Mouse (Mus musculus) lung, embryonic 14.5 days (tissue): Measurements from ENCODE around the gene Alpk1. TPM values are rescaled to one million over a fixed set of nuclear protein-coding genes. Genes with fewer than 3 reads are reported as not detected.
A peak's percentile ranks its signal among the peaks of the same experiment; 100 is the strongest.

Experiments used
- ATAC-seq: fragments of 200-750 bp; cut with Nextera tagmentation; 2 replicates; pipeline ENCODE4 v1.8.0; 2017; ENCODE audit warnings: mild to moderate bottlenecking, moderate TSS enrichment, moderate library complexity; ENCODE audit not compliant: insufficient read depth
- DNase-seq: peaks from one replicate; pipeline ENCODE4 v3.0.0-alpha.2; 2015
- H3K27ac ChIP-seq: fragments of 300-500 bp; sonication (generic); 2 replicates; pipeline ENCODE4 v1.5.1; 2014; ENCODE audit warnings: low read depth, mild to moderate bottlenecking, moderate library complexity
- H3K27me3 ChIP-seq: fragments of 300-500 bp; sonication (generic); 2 replicates; pipeline ENCODE4 v1.6.1; 2014; ENCODE audit warnings: low read length, control low read depth; ENCODE audit not compliant: insufficient read depth
- H3K36me3 ChIP-seq: fragments of 300-500 bp; sonication (generic); 2 replicates; pipeline ENCODE4 v1.6.1; 2014; ENCODE audit warnings: control low read depth; ENCODE audit not compliant: insufficient read depth
- H3K4me1 ChIP-seq: fragments of 300-500 bp; sonication (generic); 2 replicates; pipeline ENCODE4 v1.6.1; 2014; ENCODE audit warnings: antibody characterized with exemption, control low read depth; ENCODE audit not compliant: insufficient read depth
- H3K4me2 ChIP-seq: fragments of 300-500 bp; sonication (generic); 2 replicates; pipeline ENCODE4 v1.6.1; 2014; ENCODE audit warnings: mild to moderate bottlenecking
- H3K4me3 ChIP-seq: fragments of 300-500 bp; sonication (generic); 2 replicates; pipeline ENCODE4 v1.5.1; 2014; ENCODE audit warnings: low read depth, low read length
- H3K9ac ChIP-seq: fragments of 300-500 bp; sonication (generic); 2 replicates; pipeline ENCODE4 v1.6.1; 2014
- H3K9me3 ChIP-seq: fragments of 300-500 bp; sonication (generic); 2 replicates; pipeline ENCODE4 v1.6.1; 2016; ENCODE audit warnings: low read depth, low read length, control low read depth
- CTCF ChIP-seq: IDR thresholded peaks from 2 replicates; pipeline ENCODE4 v1.5.1; 2016; ENCODE audit warnings: antibody characterized with exemption, low read depth
- WGBS: fragments of 180-500 bp; shearing (Covaris S2); extraction: QIAGEN DNeasy Blood & Tissue Kit; methylation state at CpG from one replicate; pipeline ENCODE4 v1.1.7; 2014; 5-methylcytosine and 5-hydroxymethylcytosine counted together
- polyA plus RNA-seq: library from polyadenylated mRNA; unstranded; fragments of >200 nt; fragmentation: Nextera tagmentation; extraction: Ambion mirVana; gene quantifications from 2 replicates; pipeline ENCODE4 v1.2.1, GENCODE M21; 2014

Gene Alpk1
- polyA plus RNA-seq, 1 experiment from 2014 or later = 1.3 TPM

GRCm38 (mm10) chr3:127780921-127781320 is 594 bp upstream of the Alpk1 start:
- Histone ChIP-seq H3K9ac (no peak overlapping the region), H3K27me3 (no peaks in the 10 kb centered on the region), H3K9me3 (no peaks in the 10 kb centered on the region), H3K4me2 (no peak overlapping the region), H3K4me1 (no peaks in the 10 kb centered on the region), H3K36me3 (no peaks in the 10 kb centered on the region), H3K4me3 (no peak overlapping the region), H3K27ac (no peak overlapping the region)
- TF ChIP-seq CTCF = no peak
- DNase-seq (no peak), ATAC-seq (no peak)
- WGBS = 90% methylated on average over 9 of the region's 9 CpGs

- Histone ChIP-seq H3K4me3 (no peak overlapping the region), H3K9ac (no peak overlapping the region), H3K36me3 (no peaks in the 10 kb centered on the region), H3K27me3 (no peaks in the 10 kb centered on the region), H3K4me2 (no peak overlapping the region), H3K27ac (no peak overlapping the region), H3K9me3 (no peaks in the 10 kb centered on the region), H3K4me1 (no peaks in the 10 kb centered on the region)
- 87% methylated on average over 11 of the region's 11 CpGs for WGBS
- no peak for DNase-seq
- no peak for TF ChIP-seq CTCF
- no peak for ATAC-seq
Measured at GRCm38 (mm10) chr3:127769146-127769545, 11.2 kb downstream of the Alpk1 start.

GRCm38 (mm10) chr3:127765971-127766370 is 14.4 kb downstream of the Alpk1 start:
- no peaks in the 10 kb centered on the region for H3K36me3 ChIP-seq
- no peaks in the 10 kb centered on the region for H3K4me1 ChIP-seq
- H3K4me2 ChIP-seq = no peak overlapping the region
- no peaks in the 10 kb centered on the region for H3K9me3 ChIP-seq
- no peak for TF ChIP-seq CTCF
- H3K4me3 ChIP-seq = no peak overlapping the region
- no peak overlapping the region for H3K9ac ChIP-seq
- H3K27ac ChIP-seq = no peak overlapping the region
- ATAC-seq = no peak
- WGBS = 57% methylated on average over 3 of the region's 3 CpGs
- no peak for DNase-seq
- H3K27me3 ChIP-seq = no peaks in the 10 kb centered on the region

GRCm38 (mm10) chr3:127764541-127764940 is 15.8 kb downstream of the Alpk1 start:
- no peak for ATAC-seq
- H3K27ac ChIP-seq = no peak overlapping the region
- H3K4me3 ChIP-seq = no peak overlapping the region
- 56% methylated on average over 5 of the region's 5 CpGs for WGBS
- peak; percentile 28; the same call in 1 of the 2 replicates for TF ChIP-seq CTCF
- no peaks in the 10 kb centered on the region for H3K36me3 ChIP-seq
- no peaks in the 10 kb centered on the region for H3K27me3 ChIP-seq
- no peak for DNase-seq
- H3K4me1 ChIP-seq = no peaks in the 10 kb centered on the region
- H3K4me2 ChIP-seq = no peak overlapping the region
- no peak overlapping the region for H3K9ac ChIP-seq
- no peaks in the 10 kb centered on the region for H3K9me3 ChIP-seq

- TF ChIP-seq CTCF = peak; percentile 90
- Histone ChIP-seq H3K27ac (no peak overlapping the region), H3K4me1 (no peaks in the 10 kb centered on the region), H3K36me3 (no peaks in the 10 kb centered on the region), H3K9ac (no peak overlapping the region), H3K9me3 (no peaks in the 10 kb centered on the region), H3K4me2 (no peak overlapping the region), H3K4me3 (no peak overlapping the region), H3K27me3 (no peaks in the 10 kb centered on the region)
- ATAC-seq (peak; percentile 58; the same call in 1 of the 2 replicates), DNase-seq (peak; percentile 87)
- 24% methylated on average over 7 of the region's 7 CpGs for WGBS
Measured at GRCm38 (mm10) chr3:127763076-127763612, 17.2 kb downstream of the Alpk1 start.

- no peak overlapping the region for H3K9ac ChIP-seq
- no peak for TF ChIP-seq CTCF
- 60% methylated on average over 8 of the region's 8 CpGs for WGBS
- ATAC-seq (no peak), DNase-seq (no peak)
- H3K4me1 ChIP-seq = no peaks in the 10 kb centered on the region
- no peaks in the 10 kb centered on the region for H3K36me3 ChIP-seq
- no peak overlapping the region for H3K27ac ChIP-seq
- H3K4me2 ChIP-seq = no peak overlapping the region
- H3K4me3 ChIP-seq = no peak overlapping the region
- no peaks in the 10 kb centered on the region for H3K9me3 ChIP-seq
- no peaks in the 10 kb centered on the region for H3K27me3 ChIP-seq
Measured at GRCm38 (mm10) chr3:127762403-127762802, 17.9 kb downstream of the Alpk1 start.

GRCm38 (mm10) chr3:127759212-127759611 is 21.1 kb downstream of the Alpk1 start:
- Histone ChIP-seq H3K27ac (no peak overlapping the region), H3K9ac (no peak overlapping the region), H3K4me1 (no peaks in the 10 kb centered on the region), H3K4me2 (no peak overlapping the region), H3K27me3 (no peaks in the 10 kb centered on the region), H3K9me3 (no peaks in the 10 kb centered on the region), H3K4me3 (no peak overlapping the region), H3K36me3 (no peaks in the 10 kb centered on the region)
- 14% methylated on average over 8 of the region's 8 CpGs for WGBS
- TF ChIP-seq CTCF = peak; percentile 65
- peak; percentile 87 for DNase-seq
- ATAC-seq = peak; percentile 50; the same call in 1 of the 2 replicates
